Mouse (Mus musculus) lung, adult 2 months (tissue): ENCODE results near the gene Patj. TPM values are rescaled to one million over a fixed set of nuclear protein-coding genes. Genes with fewer than 3 reads are reported as not detected.

Source experiments
- DNase-seq: peaks from one replicate; pipeline ENCODE4 v3.0.0; 2022
- H3K4me1 ChIP-seq: fragments of 200-500 bp; 2 replicates; pipeline ENCODE4 v1.6.1; 2011; ENCODE audit warnings: low read length; ENCODE audit not compliant: control insufficient read depth, insufficient read depth
- H3K4me3 ChIP-seq: fragments of 200-500 bp; replicated peaks from 2 replicates; pipeline ENCODE3; 2011; ENCODE audit warnings: low read depth, mild to moderate bottlenecking, control low read depth, low read length; ENCODE audit errors: extremely low read depth
- CTCF ChIP-seq: fragments of 200-500 bp; IDR thresholded peaks from 2 replicates; pipeline ENCODE4 v1.5.1; 2011; ENCODE audit warnings: mild to moderate bottlenecking, low read length, control low read depth; ENCODE audit not compliant: insufficient read depth
- POLR2A ChIP-seq: fragments of 200-500 bp; IDR thresholded peaks from 2 replicates; pipeline ENCODE4 v1.6.1; 2011; ENCODE audit warnings: low read depth, mild to moderate bottlenecking, control low read depth, low read length, borderline replicate concordance; ENCODE audit errors: extremely low read depth
- WGBS: fragments of 180-500 bp; shearing (Covaris S2); methylation state at CpG from one replicate; pipeline ENCODE4 v1.1.7; 2018; 5-methylcytosine and 5-hydroxymethylcytosine counted together
- polyA plus RNA-seq: library from polyadenylated mRNA; depleted of rRNA; stranded (reverse); fragments of >200 nt; gene quantifications from 2 replicates; pipeline ENCODE4 v1.2.3, GENCODE M21; 2012

Patj gene
- polyA plus RNA-seq, 1 experiment, result 17.4 TPM

- Histone ChIP-seq H3K4me3 (no peak overlapping the region), H3K4me1 (peaks cover 5% of the 10 kb centered on the region; the same call in 1 of the 2 replicates)
- WGBS, result 70% methylated on average over 5 of the region's 5 CpGs
- DNase-seq, result no peak
- TF ChIP-seq POLR2A (no peak), CTCF (no peak)
Measured at GRCm38 (mm10) chr4:98563082-98563481, 167.5 kb downstream of the Patj start.

- Histone ChIP-seq H3K4me1 (peaks cover 5% of the 10 kb centered on the region; the same call in 1 of the 2 replicates), H3K4me3 (no peak overlapping the region)
- WGBS, result 46% methylated on average over 10 of the region's 10 CpGs
- TF ChIP-seq CTCF (no peak), POLR2A (no peak)
- no peak for DNase-seq
Measured at GRCm38 (mm10) chr4:98563506-98564195, 168.1 kb downstream of the Patj start.

GRCm38 (mm10) chr4:98564196-98564865, 168.7 kb downstream of the Patj start:
- TF ChIP-seq POLR2A (no peak), CTCF (no peak)
- no peak for DNase-seq
- peaks cover 5% of the 10 kb centered on the region; the same call in 1 of the 2 replicates for H3K4me1 ChIP-seq
- WGBS, result 66% methylated on average over 6 of the region's 6 CpGs
- H3K4me3 ChIP-seq, result no peak overlapping the region

DNA sequence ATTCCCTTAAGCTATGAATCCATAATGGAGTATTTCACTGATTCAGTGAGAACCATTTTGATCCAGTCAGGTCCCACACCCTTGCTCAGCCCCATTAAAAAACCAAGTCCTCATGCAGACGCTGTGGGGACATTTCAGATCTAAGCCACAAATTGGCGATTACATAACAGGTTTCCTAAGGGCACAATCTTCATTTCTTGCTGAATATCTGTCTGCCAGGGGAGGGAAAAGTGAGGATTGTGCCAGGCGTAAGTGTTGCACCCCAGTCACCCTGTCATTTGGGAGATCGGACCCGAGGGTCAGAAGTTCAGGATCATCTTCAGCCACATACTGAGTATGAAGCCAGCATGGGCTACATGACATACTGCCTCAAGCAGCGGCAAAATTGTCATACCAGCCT, 171.2 kb downstream of the Patj start:
- no peak overlapping the region for H3K4me3 ChIP-seq
- WGBS, result 85% methylated on average over 6 of the region's 6 CpGs
- H3K4me1 ChIP-seq, result peaks cover 5% of the 10 kb centered on the region; the same call in 1 of the 2 replicates
- no peak for DNase-seq
- TF ChIP-seq CTCF, result no peak
- no peak for TF ChIP-seq POLR2A

GRCm38 (mm10) chr4:98567457-98567856, 171.9 kb downstream of the Patj start:
- DNase-seq, result no peak
- H3K4me1 ChIP-seq, result peaks cover 5% of the 10 kb centered on the region; the same call in 1 of the 2 replicates
- H3K4me3 ChIP-seq, result no peak overlapping the region
- TF ChIP-seq POLR2A, result no peak
- no peak for TF ChIP-seq CTCF
- 50% methylated on average over 9 of the region's 9 CpGs for WGBS

DNA sequence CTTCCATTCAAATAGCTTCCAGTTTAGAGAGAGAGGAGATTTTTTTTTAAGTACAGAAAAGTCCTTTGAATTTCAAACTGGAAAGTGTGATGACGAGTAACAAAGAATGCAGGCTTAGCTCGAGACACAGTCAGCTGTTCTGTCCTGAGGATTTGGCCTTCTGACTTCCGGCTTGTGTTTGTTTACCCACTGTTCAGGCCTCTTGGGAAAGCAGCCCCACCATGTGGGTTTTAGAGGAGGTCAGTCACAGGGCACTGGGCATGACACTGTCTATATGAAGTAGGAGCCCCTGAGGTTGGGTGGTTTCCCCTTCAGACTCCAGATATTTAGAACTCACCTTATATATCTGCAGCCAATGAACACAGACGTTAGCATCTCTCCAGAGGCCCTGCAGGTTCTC, 174.3 kb downstream of the Patj start:
- H3K4me3 ChIP-seq, result no peak overlapping the region
- WGBS, result 33% methylated on average over 4 of the region's 4 CpGs
- peaks cover 3% of the 10 kb centered on the region; the same call in 1 of the 2 replicates for H3K4me1 ChIP-seq
- no peak for DNase-seq
- TF ChIP-seq POLR2A (no peak), CTCF (no peak)

DNA sequence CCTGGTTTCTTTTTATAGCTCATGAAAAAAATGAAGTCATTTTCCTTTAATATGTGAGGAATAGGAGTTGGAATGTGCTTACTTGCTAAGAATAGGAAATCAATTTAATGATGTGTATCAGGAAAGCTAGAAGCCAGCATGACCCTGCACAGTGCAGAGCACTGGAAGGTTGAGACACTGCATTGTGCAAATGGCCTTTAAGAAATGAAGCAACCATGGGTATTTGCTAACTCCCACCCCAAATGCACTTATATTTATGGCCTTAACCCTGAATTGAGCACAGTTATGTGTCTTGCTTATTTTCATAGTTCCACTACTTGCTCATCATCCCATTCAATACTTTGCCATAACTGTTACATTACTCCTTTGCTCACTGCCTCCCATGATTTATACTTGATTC, 181.7 kb downstream of the Patj start:
- Histone ChIP-seq H3K4me3 (no peak overlapping the region), H3K4me1 (no peaks in the 10 kb centered on the region)
- no peak for DNase-seq
- TF ChIP-seq POLR2A (no peak), CTCF (no peak)

- Histone ChIP-seq H3K4me3 (no peak overlapping the region), H3K4me1 (no peaks in the 10 kb centered on the region)
- no peak for TF ChIP-seq POLR2A
- no peak for DNase-seq
- WGBS, result 93% methylated on average over 3 of the region's 3 CpGs
Measured at GRCm38 (mm10) chr4:98577957-98578541, 182.5 kb downstream of the Patj start.

DNA sequence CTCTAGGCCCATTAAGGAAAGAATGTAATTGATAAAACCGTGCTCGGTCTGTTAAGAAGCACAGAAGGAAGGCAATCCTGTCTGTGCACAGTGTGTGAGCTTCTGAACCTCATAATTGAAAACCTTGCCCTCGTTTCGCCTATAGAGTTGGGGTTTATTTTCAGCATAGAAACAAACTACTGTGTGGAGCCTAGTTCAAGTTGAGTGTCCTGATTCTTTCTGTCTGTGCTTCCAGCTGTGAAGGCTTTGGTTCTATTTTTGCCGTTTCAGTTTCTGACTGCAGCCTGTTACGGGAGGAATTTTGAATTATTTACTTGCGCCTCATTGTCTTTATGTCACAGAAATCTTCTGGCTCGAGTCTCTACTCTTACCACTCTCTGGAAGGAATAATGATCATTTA, 185.9 kb downstream of the Patj start:
- TF ChIP-seq CTCF, result no peak
- TF ChIP-seq POLR2A, result no peak
- H3K4me1 ChIP-seq, result no peaks in the 10 kb centered on the region
- no peak for DNase-seq
- H3K4me3 ChIP-seq, result no peak overlapping the region
- 72% methylated on average over 8 of the region's 8 CpGs for WGBS

DNA sequence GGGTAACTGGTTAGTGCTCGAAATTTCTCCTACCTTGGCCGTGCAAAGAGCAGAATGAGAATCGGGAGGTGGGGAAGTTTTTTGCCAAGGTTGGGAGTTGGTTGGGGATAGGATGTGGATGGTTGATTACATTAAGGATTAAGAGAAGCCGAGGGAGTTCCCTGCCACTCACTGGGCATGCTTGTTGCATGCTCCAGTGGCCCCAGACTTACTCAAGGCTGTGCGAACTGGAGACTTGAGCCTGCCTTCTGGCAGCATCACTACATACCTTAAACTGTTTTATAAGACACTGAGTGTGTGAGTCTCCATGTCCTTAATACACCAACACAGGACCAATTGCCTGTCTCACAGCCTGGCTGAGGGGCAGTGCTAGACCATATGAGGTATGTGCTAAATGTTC, 188.4 kb downstream of the Patj start:
- DNase-seq, result no peak
- no peaks in the 10 kb centered on the region for H3K4me1 ChIP-seq
- TF ChIP-seq CTCF (no peak), POLR2A (no peak)
- WGBS, result 78% methylated on average over 5 of the region's 5 CpGs
- no peak overlapping the region for H3K4me3 ChIP-seq

- DNase-seq, result no peak
- 67% methylated on average over 4 of the region's 4 CpGs for WGBS
- no peak for TF ChIP-seq POLR2A
- no peak for TF ChIP-seq CTCF
- H3K4me3 ChIP-seq, result no peak overlapping the region
- no peaks in the 10 kb centered on the region for H3K4me1 ChIP-seq
Measured at GRCm38 (mm10) chr4:98586303-98586702, 190.7 kb downstream of the Patj start.
